Mouse (Mus musculus): ENCODE results near the gene Naa80.

Gene Naa80

DNA sequence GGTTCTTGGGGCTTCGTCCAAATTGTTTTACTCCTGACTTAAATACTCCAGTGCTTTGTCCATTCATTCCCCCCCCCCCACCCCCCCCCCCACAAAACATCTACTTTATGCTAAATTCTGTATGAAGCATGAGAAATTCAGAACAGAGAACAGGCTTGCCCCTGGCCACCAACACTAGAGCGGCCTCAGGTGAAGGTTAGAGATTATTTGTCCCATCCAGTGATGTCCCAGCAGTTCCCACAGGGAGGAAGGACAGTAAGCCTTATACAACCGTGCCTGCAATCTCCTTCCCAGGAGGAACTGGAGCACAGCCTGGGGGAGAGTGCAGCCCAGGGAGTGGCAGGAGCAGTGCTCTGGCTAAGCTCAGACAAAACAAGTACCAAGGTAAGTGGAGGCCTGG, at the start of gene Naa80:
Naa80 (plus strand) TSS at position 301 of the 400 bp plus-strand sequence.
- in situ Hi-C loops (cut with MboI), result no loop called here

DNA sequence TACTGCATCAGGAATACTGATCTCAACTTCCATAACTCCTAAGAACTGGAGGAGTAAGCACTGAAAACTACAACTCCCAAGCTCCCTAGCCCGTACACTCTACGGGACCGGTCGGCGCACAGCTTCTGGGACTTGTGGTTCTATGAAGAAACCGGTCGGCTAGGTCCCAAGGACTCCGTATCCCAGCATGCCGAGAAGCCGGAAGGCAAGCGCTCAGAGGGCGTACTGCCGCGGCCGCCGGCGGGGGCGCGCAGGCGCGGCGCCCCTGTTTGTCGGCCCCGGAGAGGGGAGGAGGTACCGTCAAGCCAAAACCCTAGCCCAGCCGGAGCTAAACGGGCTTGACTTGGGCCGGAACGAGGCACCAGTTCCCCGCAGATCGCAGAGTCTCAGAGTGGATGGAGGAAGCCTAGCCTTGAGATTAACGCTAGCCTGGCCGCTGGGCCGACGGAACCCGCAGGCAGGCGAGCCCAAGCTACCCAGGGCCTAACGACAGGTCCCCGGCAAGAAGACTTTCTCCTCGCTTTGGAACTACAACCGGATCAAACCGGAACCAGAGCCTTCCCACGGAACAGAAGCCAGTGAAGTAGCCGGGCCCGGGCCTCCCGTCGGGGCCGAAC, 44.8 kb upstream of the Naa80 start, which contains the start of gene Tmem115:
Tmem115 (plus strand) TSS at position 155 of the 617 bp plus-strand sequence.
- in situ Hi-C loops (cut with MboI), result no loop called here

DNA sequence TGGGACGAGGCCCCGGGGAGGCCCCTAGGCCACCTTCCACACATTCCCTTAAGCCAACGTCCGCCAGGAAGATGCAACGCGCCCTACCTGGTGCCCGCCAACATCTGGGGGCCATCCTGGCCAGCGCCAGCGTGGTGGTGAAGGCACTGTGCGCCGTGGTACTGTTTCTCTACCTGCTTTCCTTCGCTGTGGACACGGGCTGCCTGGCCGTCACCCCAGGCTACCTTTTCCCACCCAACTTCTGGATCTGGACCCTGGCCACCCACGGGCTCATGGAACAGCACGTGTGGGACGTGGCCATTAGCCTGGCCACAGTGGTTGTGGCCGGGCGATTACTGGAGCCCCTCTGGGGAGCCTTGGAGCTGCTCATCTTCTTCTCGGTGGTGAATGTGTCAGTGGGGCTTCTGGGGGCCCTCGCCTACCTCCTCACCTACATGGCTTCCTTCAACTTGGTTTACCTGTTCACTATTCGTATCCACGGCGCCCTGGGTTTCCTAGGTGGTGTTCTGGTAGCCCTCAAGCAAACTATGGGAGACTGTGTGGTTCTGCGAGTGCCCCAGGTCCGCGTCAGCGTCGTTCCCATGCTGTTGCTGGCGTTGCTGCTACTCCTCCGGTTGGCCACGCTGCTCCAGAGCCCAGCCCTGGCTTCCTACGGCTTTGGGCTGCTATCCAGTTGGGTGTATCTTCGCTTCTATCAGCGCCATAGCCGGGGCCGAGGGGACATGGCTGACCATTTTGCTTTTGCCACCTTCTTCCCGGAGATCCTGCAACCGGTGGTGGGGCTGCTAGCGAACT, 44.1 kb upstream of the Naa80 start:
- in situ Hi-C loops (cut with MboI), result no loop called here

DNA sequence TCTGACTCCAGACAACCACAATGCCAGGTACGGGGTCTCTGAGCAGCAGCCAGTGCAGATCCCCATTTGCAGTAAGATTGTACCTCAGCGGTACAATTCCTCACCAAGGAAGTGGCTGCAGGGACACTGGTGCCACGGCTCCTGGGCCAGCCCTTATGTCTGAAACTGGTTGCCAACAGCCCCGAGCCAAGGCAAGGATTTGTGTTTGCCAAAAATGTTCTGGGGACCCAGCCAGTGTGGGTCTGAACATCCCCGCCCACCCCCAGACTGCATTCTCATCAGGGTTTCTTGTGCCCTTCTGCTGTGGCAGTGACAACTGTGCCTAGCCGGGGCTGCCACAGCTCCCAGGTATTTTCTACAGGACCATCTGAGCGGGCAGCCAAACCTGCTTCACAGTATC, 40.5 kb upstream of the Naa80 start:
- in situ Hi-C loops (cut with MboI), result no loop called here

DNA sequence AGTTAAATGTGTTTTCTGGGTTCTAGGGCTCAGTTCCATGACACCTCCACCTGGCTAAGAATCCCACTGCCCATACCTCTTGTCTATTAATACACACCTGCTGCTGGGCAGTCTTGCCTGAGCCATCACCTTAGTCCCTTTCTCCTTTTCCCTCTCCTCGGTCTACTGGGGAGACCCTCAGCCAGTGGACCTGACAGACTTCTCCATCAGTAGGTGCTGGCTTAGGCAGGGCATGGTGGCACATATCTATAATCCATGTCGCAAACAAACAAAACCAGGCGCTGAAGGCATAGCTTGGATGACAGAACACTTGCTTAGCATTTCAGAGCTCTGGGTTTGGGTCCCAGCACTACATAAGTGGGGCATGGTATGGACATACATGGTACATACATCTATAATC, 40.0 kb upstream of the Naa80 start:
- in situ Hi-C loops (cut with MboI), result no loop called here

DNA sequence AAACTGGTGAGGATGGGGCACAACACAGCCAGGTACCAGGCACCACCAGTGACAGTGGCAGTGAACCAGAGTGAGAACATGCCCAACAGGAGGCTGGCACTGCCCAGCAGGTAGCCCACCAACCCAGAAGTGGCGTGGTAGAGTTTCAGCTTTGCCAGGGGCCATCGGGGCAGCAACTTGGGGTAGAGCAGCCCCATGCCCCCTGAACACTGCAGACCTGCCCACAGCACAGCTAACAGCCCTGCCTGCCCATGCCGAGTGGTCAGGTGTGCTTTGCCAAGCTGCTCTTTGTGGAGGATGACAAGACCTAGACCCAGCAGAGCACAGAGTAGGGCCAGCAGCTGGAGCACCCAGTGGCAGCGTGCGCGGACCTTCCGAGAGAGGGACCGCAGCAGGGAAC, 38.7 kb upstream of the Naa80 start:
- in situ Hi-C loops (cut with MboI), result no loop called here

DNA sequence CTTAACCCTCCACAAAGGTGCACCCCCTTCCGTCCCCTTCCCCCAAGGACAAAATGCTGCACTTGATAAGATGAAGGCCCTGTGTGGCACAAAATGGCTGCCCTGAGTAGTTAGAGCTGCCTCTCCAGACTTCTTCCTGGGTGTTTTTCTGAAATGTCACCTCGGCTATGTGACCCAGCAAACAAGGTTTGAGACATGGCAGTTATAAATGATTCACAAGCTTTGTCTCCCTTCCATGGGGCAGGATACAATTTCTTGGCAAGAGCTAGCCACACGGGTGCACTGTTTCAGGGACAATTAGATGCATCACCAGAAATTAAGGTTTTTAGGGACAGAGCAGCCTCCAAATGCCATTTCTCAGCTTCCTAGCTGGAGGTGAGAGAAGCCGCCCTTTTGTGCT, 38.3 kb upstream of the Naa80 start:
- in situ Hi-C loops (cut with MboI), result no loop called here

DNA sequence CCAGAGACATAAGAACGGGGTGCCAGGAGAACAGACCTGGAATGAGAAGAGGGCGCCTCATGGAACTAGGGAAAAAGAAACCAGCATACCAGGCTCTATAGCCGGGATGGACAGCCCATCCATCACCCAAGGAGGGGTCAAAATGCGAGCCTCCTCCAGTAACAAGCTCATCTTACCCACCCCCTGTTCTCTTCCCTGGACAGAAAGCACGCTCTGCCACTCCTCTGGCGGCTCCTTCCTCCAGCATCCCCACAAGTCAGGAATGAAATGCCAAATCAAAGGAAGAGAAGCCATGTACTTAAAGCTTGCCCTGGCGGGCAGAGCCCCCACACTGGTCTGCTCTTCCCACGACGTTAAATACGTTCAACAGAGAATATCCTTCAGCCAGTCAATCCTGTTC, 37.7 kb upstream of the Naa80 start:
- in situ Hi-C loops (cut with MboI), result no loop called here

DNA sequence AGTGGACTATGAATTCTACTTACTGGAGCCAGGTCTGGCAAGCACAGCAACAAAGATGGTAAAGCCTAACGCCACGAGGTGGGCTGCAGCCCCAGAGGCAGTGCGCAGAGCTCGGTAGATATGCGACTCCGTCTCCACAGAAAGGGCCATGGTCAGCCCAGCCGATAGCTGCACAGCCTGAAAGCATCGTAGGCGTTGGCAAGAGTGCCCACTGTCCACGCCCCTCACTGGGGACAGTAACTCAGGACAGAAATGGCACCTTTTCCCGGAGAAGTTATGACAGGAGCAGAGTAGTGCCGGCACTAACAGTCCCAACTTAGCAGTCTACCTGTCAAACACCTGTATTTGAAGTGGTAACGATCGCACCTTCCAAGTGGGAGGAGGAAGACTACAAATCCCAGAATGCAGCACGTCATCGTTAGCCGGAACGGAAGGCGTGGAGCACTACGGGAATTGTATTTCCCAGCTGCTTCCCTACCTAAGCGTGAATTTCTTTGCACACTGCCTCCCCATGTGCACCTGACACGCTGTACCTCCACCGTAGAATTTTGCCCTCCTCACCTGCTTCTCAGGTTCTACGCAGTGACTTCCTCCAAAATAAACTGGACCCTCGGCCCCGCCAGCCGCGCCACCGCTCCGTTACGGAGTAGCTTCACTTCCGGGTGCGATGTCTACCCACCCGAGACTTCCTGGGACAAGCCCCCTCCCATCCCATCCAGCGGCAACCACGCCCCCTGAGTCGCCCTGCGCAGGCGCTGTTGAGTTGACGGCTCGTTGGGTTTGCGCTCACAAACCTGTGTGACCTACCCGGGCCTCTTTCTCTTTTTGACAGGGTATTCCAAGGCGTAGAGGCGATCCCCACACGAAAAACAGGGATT, 37.0 kb upstream of the Naa80 start, which contains the start of the genes Cyb561d2 and Nprl2:
Cyb561d2 (minus strand) TSS at position 720 of the 878 bp plus-strand sequence.
Nprl2 (plus strand) TSS at position 753 of the 878 bp plus-strand sequence.
- in situ Hi-C loops (cut with MboI), result no loop called here

DNA sequence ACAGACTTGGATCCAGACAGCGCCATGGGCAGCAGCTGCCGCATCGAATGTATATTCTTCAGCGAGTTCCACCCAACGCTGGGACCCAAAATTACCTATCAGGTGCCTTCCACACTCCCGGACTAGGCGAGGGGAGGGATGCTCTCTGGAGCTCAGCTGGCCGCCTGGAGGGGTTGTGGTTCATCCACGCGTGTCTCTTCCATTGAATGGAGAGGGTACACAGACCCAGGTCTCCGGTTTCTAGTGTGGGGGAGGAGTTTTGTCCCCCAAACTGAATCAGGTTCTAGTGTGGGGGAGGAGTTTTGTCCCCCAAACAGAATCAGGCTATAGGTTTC, 36.4 kb upstream of the Naa80 start:
- in situ Hi-C loops (cut with MboI), result no loop called here

DNA sequence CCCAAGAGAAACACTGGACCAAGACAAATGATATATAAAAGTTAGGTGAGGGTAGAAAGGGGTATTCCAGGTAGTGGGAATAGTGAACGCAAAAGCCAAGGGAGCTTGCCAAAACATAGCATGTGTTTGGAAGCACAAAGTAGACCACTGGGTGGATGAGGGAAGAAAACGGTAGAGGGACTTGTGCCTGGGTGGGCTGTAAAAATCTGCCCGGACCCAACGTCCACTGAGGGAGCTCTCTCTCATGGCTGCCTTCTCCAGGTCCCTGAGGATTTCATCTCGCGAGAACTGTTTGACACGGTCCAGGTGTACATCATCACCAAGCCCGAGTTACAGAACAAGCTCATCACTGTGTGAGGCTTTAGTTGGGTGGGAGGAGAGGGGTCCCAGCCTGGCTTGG, 36.0 kb upstream of the Naa80 start:
- in situ Hi-C loops (cut with MboI), result no loop called here

DNA sequence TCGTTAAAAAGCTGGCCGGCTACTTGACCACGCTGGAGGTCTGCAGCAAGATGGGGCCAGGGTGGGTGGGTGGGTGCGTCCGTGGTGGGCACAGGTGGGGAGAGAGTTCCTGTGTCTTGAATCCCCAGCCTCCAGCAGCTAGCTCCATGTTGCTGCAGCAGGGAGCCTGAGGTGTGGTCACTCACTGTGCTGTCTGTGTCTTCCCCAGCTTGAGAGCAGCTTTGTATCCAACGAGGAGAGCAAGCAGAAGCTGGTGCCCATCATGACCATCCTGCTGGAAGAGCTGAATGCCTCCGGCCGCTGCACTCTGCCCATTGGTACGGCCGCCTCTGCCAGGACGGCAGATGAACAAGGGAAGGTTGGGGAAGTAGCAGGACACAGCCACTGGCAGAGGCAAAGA, 35.4 kb upstream of the Naa80 start:
- in situ Hi-C loops (cut with MboI), result no loop called here

DNA sequence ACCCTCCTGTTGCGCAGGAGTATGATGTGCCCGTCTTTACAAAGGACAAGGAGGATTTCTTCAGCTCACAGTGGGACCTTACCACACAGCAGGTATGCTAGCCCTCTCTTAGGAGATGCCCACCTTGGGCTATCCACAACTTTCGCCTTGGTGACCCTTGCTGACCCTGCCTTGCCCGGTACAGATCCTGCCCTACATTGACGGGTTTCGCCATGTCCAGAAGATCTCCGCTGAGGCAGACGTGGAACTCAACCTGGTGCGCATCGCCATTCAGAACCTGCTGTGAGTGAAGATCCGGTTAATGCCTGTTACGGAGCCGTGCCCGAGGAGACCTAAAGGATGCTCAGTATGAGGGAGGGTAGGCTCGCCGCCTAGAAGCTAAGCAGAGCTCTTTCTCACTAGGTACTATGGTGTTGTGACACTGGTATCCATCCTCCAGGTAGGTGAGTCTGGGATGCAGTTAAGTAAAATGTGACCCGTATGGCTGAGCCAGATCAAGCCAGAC, 34.4 kb upstream of the Naa80 start:
- in situ Hi-C loops (cut with MboI), result no loop called here

DNA sequence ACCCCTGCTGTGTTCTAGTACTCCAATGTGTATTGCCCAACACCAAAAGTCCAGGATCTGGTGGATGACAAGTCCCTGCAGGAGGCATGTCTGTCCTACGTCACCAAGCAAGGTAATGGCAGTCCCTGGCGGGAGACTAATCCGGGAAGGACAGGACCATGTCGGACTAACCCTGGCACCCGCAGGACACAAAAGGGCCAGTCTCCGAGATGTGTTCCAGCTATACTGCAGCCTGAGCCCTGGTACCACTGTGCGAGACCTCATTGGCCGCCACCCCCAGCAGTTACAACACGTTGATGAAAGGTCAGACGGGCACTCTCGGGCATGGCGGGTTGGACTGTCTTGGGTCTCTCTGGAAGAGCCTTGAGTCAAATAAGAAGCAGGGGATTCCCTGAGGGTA, 34.0 kb upstream of the Naa80 start:
- in situ Hi-C loops (cut with MboI), result no loop called here

DNA sequence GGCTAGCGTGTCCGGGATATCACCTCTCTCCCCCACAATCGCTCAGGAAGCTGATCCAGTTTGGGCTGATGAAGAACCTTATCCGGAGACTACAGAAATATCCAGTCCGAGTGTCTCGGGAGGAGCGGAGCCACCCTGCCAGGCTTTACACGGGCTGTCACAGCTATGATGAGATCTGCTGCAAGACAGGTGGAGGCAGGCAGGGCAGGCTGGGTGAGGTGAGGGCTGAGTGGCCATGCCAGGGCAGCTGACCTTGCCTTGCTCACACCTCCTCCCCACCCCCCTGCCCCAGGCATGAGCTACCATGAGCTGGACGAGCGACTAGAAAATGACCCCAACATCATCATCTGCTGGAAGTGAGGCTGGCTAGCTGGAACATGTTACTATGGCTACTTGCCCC, 33.5 kb upstream of the Naa80 start:
- in situ Hi-C loops (cut with MboI), result no loop called here

DNA sequence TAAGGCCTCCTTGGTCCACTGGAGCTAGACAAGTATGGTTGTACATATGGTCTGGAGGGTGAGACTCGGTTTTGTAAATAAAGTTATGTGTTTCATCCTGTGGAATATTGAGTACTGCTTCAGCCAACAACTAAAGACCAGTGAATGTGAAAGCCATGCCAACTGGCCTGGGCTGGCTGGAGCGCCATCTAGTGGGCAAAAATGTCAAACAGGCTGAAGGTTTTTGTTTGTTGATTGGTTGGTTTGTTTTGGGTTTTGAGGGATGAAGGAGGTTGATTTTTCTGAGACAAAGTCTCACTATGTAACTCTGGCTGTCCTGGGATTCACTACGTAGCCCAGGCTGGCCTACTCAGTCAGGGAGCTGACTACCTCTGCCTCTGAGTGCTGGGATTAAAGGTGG, 33.1 kb upstream of the Naa80 start:
- in situ Hi-C loops (cut with MboI), result no loop called here

DNA sequence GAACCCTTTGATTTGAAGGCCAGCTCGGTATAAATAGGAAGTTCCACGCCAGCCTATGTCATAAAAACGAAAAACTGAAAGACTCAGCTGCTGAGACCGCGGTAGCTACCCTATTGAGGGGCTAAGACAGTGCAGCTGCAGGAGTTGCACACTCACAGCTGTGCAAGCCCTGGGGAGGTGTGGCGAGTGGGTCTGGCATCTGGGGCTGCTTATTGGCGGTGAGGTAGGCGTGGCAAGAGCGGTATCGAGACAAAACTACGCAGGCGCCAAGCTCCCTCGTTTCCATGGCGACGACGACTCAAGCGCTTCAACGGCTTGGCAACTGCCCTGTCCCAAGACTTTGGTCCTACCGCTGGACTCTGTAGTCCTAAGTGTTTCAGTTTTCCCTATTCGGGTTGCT, 31.7 kb upstream of the Naa80 start, which contains the start of gene Zmynd10:
Zmynd10 (plus strand) TSS at position 273 of the 400 bp plus-strand sequence.
- in situ Hi-C loops (cut with MboI), result no loop called here

DNA sequence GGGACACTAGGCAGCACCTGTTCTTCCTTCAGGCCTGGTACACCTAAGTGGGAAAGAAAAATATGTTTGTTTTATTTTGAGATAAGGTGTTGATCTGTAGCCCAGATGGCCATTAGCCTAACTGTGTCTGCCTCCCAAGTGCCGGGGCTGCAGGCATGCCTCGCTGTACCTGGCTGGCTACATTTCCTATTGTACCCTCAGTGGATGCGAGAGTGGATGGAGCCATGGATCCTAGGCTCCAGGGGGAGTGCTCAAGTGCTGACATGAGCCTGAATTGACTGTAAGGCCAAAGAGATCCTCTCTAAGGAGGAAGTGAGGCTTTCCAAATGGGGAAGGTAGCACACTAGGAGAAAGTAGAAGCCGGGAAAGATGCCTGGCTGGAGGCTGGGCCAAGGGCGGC, 30.7 kb upstream of the Naa80 start:
- in situ Hi-C loops (cut with MboI), result no loop called here

DNA sequence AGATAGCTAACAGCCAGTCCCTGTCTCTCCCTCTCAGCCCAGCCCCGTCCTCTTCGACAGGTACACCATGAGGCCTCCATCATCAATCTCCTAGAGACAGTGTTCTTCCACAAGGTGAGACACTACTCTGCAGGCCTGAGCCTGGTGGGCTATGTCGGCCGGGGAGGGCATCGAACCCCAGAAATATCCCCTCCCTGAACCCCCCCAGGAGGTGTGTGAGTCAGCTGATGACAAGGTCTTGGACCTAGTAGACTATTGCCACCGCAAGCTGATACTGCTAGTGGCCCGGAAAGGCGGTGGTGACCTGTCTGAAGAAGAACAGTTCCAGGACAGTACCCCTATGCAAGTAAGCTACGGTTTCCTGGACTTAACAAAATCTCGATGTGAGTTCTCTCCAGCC, 29.9 kb upstream of the Naa80 start:
- in situ Hi-C loops (cut with MboI), result no loop called here

DNA sequence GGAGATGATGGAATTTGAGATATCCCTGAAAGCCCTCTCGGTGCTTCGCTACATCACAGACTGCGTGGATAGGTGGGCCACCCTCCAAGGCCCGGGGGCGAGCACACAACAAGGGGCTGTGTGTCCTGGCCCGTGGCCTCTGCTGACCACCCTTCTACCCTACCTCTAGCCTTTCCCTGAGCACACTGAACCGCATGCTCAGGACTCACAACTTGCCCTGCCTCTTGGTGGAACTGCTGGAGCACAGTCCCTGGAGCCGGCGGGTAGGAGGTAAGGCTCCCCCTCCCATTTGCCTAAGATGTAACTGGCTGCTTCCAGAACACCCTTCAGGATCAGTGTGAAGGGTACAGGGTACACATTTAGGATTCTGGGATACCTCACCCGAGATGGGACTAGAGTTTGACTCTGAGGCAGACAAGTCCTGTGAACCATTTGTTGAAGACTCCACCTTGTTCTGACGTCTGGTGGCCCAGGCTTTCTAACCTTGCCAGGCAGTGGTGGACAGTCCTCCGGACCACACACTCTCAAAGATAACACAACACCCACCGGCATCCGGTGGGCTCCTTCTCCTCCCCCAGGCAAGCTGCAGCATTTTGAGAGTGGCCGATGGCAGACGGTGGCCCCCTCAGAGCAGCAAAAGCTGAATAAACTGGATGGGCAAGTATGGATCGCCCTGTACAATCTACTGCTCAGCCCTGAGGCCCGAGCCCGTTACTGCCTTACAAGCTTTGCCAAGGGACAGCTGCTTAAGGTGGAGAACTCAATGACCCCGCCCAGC, 29.2 kb upstream of the Naa80 start:
- in situ Hi-C loops (cut with MboI), result no loop called here

DNA sequence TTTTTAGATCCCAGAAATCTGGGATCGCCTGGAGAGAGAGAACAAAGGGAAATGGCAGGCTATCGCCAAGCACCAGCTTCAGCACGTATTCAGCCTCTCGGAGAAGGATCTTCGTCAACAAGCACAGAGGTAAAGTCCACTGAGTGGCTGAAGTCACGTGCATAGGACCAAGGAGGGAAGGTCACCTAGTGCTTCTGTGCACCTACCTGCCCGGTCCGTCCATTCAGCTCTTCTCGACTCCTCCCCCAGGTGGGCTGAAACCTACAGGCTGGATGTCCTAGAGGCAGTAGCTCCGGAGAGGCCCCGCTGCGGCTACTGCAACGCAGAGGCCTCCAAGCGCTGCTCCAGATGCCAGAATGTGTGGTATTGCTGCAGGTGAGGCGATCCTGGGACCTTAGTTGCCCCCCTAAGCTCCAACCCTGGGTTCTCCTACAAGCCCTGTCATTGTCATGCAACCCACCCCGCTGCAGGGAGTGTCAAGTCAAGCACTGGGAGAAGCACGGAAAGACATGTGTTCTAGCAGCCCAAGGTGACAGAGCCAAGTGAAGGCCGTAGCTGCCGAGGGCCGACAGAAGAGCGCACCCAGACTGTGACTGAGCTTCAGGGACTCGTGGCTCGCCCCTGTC, 28.1 kb upstream of the Naa80 start:
- in situ Hi-C loops (cut with MboI), result no loop called here
